Mouse (Mus musculus) neural tube, embryonic 15.5 days (tissue): ENCODE measurements around the gene Olfr351. TPM values are rescaled to one million over a fixed set of nuclear protein-coding genes. Genes with fewer than 3 reads are reported as not detected.

Source experiments
- ATAC-seq: fragments of 200-750 bp; cut with Nextera tagmentation; 2 replicates; pipeline ENCODE4 v1.8.0; 2017; ENCODE audit warnings: mild to moderate bottlenecking, moderate TSS enrichment, moderate library complexity; ENCODE audit not compliant: low FRiP score
- H3K27ac ChIP-seq: fragments of 300-500 bp; sonication (generic); replicated peaks from 2 replicates; pipeline ENCODE4 v1.5.1; 2015; ENCODE audit warnings: mild to moderate bottlenecking, inconsistent platforms
- H3K27me3 ChIP-seq: fragments of 300-500 bp; sonication (generic); replicated peaks from 2 replicates; pipeline ENCODE4 v1.6.1; 2015; ENCODE audit warnings: inconsistent platforms
- H3K36me3 ChIP-seq: fragments of 300-500 bp; sonication (generic); 2 replicates; pipeline ENCODE4 v1.6.1; 2015; ENCODE audit warnings: inconsistent platforms
- H3K4me1 ChIP-seq: fragments of 300-500 bp; sonication (generic); 2 replicates; pipeline ENCODE4 v1.6.1; 2015; ENCODE audit warnings: inconsistent platforms
- H3K4me2 ChIP-seq: fragments of 300-500 bp; sonication (generic); 2 replicates; pipeline ENCODE4 v1.6.1; 2015; ENCODE audit warnings: inconsistent platforms, mild to moderate bottlenecking, moderate library complexity
- H3K4me3 ChIP-seq: fragments of 300-500 bp; sonication (generic); replicated peaks from 2 replicates; pipeline ENCODE4 v1.5.1; 2015; ENCODE audit warnings: mild to moderate bottlenecking, inconsistent platforms
- H3K9ac ChIP-seq: fragments of 300-500 bp; sonication (generic); replicated peaks from 2 replicates; pipeline ENCODE4 v1.6.1; 2015; ENCODE audit warnings: mild to moderate bottlenecking, inconsistent platforms
- H3K9me3 ChIP-seq: fragments of 300-500 bp; sonication (generic); replicated peaks from 2 replicates; pipeline ENCODE4 v1.6.1; 2016; ENCODE audit warnings: inconsistent platforms
- WGBS: fragments of 180-500 bp; shearing (Covaris S2); methylation state at CpG from one replicate; pipeline ENCODE4 v1.1.7; 2015; ENCODE audit warnings: mixed read lengths; 5-methylcytosine and 5-hydroxymethylcytosine counted together
- polyA plus RNA-seq: library from polyadenylated mRNA; unstranded; fragments of >200 nt; fragmentation: Nextera tagmentation; extraction: Ambion mirVana; gene quantifications from 2 replicates; pipeline ENCODE4 v1.2.1, GENCODE M21; 2015

Gene Olfr351
- not detected in 2 replicates for polyA plus RNA-seq

- Histone ChIP-seq H3K4me3 (no peak within 1 kb of the TSS), H3K27me3 (no peaks in the 10 kb centered on the region), H3K36me3 (no peaks in the 10 kb centered on the region), H3K9ac (no peak within 1 kb of the TSS), H3K4me2 (no peak within 1 kb of the TSS), H3K4me1 (no peaks in the 10 kb centered on the region), H3K9me3 (peaks cover 13% of the 10 kb centered on the region; the same call in 1 of the 2 replicates), H3K27ac (no peak within 1 kb of the TSS)
- WGBS, result 81% methylated on average over 1 of the region's 1 CpGs
- no peak for ATAC-seq
These were observed at the start of gene Olfr351 for GRCm38 (mm10) chr2:36862560-36862959. Olfr351 (minus strand) TSS chr2:36862660.

DNA sequence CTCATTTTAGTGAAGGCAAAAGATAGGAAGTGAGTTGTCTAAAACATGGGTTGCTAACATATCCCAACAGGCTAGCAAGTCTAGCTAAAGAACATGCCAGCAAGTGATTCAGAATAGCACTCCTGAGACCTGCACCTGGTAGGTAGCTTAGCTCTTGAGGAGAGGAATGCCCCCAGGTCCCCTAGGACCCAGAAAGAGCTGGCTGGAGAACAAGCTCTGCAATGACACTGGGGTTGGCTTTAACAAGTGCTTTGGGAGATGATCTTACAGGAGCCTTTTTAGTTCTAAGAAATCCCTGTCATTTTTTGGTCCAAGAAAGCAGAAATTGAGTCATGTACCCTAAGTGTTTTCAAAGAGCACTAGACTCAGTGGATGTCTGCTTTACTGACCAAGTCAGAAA is 42.9 kb upstream of the Olfr351 start, which contains the start of gene Olfr354:
Olfr354 (plus strand) TSS at position 301 of the 400 bp plus-strand sequence.
- Histone ChIP-seq H3K9ac (no peak within 1 kb of the TSS), H3K4me1 (no peaks in the 10 kb centered on the region), H3K36me3 (no peaks in the 10 kb centered on the region), H3K27me3 (no peaks in the 10 kb centered on the region), H3K4me2 (no peak within 1 kb of the TSS), H3K9me3 (peaks cover 12% of the 10 kb centered on the region; the same call in 1 of the 2 replicates), H3K27ac (no peak within 1 kb of the TSS), H3K4me3 (no peak within 1 kb of the TSS)
- ATAC-seq, result no peak

- no peak overlapping the region for H3K27ac ChIP-seq
- H3K9me3 ChIP-seq, result peaks cover 25% of the 10 kb centered on the region; the same call in 1 of the 2 replicates
- H3K4me1 ChIP-seq, result no peaks in the 10 kb centered on the region
- ATAC-seq, result no peak
- no peak overlapping the region for H3K4me3 ChIP-seq
- no peak overlapping the region for H3K4me2 ChIP-seq
- no peak overlapping the region for H3K9ac ChIP-seq
- H3K27me3 ChIP-seq, result no peaks in the 10 kb centered on the region
- H3K36me3 ChIP-seq, result no peaks in the 10 kb centered on the region
These were observed 34.7 kb upstream of the Olfr351 start for GRCm38 (mm10) chr2:36897114-36897513.

- no peak for ATAC-seq
- Histone ChIP-seq H3K27ac (no peak within 1 kb of the TSS), H3K27me3 (no peaks in the 10 kb centered on the region), H3K9me3 (peaks cover 12% of the 10 kb centered on the region; the same call in 1 of the 2 replicates), H3K4me1 (no peaks in the 10 kb centered on the region), H3K36me3 (no peaks in the 10 kb centered on the region), H3K4me2 (no peak within 1 kb of the TSS), H3K9ac (no peak within 1 kb of the TSS), H3K4me3 (no peak within 1 kb of the TSS)
These were observed 30.4 kb upstream of the Olfr351 start, which contains the start of gene Olfr353 for GRCm38 (mm10) chr2:36892836-36893235. Olfr353 (minus strand) TSS chr2:36892936.

DNA sequence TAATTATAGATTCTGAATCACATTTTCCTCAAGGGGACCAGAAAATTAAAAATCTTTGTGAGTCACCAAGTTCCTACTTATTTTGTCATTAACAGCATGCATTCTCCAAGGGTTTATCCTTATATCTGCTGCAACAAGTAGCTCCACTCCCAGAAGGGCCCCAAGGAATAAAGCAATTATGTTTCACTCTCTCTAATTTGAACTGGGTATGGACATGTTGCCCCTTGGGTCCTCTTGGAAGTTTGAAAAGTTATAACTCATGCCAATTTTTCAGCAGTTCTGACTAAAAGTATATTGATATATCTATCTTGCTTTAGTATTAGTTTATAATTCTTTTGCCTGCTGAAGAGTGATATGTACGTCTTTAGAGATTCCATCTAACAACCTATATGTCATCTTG is 5.7 kb upstream of the Olfr351 start, which contains the start of gene Olfr352:
Olfr352 (plus strand) TSS at position 301 of the 400 bp plus-strand sequence.
- no peak within 1 kb of the TSS for H3K9ac ChIP-seq
- 87% methylated on average over 1 of the region's 1 CpGs for WGBS
- H3K4me3 ChIP-seq, result no peak within 1 kb of the TSS
- H3K36me3 ChIP-seq, result no peaks in the 10 kb centered on the region
- no peak for ATAC-seq
- H3K27ac ChIP-seq, result no peak within 1 kb of the TSS
- H3K9me3 ChIP-seq, result peaks cover 16% of the 10 kb centered on the region; the same call in 1 of the 2 replicates
- no peak within 1 kb of the TSS for H3K4me2 ChIP-seq
- no peaks in the 10 kb centered on the region for H3K4me1 ChIP-seq
- H3K27me3 ChIP-seq, result no peaks in the 10 kb centered on the region

DNA sequence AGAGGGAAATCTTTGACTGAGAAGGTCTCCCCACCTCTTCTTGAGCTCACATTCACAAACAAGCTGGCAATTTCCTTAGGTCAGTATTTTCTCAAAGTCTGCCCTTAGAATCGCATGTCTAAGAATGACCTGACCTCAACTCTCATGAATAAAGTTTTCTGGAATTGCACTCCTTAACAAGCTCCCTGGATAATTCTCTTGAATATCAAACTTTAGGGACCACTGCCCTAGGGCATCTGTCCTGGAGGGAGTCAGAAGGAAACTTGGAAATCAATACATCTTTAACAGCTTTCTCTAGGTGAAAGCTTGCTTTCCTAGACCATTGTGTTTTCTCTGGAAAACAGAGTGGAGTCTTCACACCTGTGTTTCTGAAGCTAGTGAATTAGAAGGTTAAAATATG is 16.4 kb downstream of the Olfr351 start, which contains the start of gene Olfr350:
Olfr350 (plus strand) TSS at position 301 of the 400 bp plus-strand sequence.
- Histone ChIP-seq H3K27me3 (no peaks in the 10 kb centered on the region), H3K4me1 (no peaks in the 10 kb centered on the region), H3K4me3 (no peak within 1 kb of the TSS), H3K27ac (no peak within 1 kb of the TSS), H3K36me3 (no peaks in the 10 kb centered on the region), H3K9me3 (0 out of 2 replicates have a peak, but pooled peaks cover 14% of the 10 kb centered on the region), H3K9ac (no peak within 1 kb of the TSS), H3K4me2 (no peak within 1 kb of the TSS)
- no peak for ATAC-seq
- WGBS, result 92% methylated on average over 1 of the region's 1 CpGs

DNA sequence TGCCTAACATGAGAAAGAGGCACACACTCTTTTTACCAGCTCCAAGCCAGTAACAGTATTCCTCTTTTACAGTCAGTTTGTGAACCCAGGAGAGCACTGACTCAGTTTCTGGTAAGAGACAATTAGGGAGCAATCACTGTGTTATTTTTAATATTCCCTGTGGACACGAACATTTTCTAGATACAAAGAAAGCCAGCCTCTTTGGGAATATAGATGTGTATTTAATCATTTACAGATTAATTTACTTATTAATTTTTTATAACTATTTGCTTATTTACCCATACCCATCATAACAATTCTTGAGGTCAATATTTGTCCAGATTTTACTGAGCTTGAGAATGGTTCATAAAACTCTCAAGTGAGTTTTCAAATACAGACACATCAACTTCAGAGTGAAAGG is 45.5 kb downstream of the Olfr351 start, which contains the start of gene Olfr3:
Olfr3 (minus strand) TSS at position 101 of the 400 bp plus-strand sequence.
- Histone ChIP-seq H3K27ac (no peak within 1 kb of the TSS), H3K9ac (no peak within 1 kb of the TSS), H3K4me3 (no peak within 1 kb of the TSS), H3K4me2 (no peak within 1 kb of the TSS), H3K9me3 (peaks cover 6% of the 10 kb centered on the region), H3K27me3 (no peaks in the 10 kb centered on the region), H3K36me3 (no peaks in the 10 kb centered on the region), H3K4me1 (no peaks in the 10 kb centered on the region)
- 73% methylated on average over 1 of the region's 1 CpGs for WGBS
- ATAC-seq, result no peak

Other genes with a start within 250 kb of the Olfr351 start
- not detected in 2 replicates for gene Olfr345, start 222.6 kb downstream of the Olfr351 start, polyA plus RNA-seq
- not detected in 2 replicates for gene Olfr346, start 176.9 kb downstream of the Olfr351 start, polyA plus RNA-seq
- not detected in 2 replicates for gene Olfr347, start 130.8 kb downstream of the Olfr351 start, polyA plus RNA-seq
- not detected in 2 replicates for gene Olfr348, start 78.4 kb downstream of the Olfr351 start, polyA plus RNA-seq
- not detected in 2 replicates for gene Olfr50, start 72.1 kb downstream of the Olfr351 start, polyA plus RNA-seq
- gene Olfr3, start 45.6 kb downstream of the Olfr351 start, polyA plus RNA-seq, result not detected in 2 replicates
- gene Olfr350, start 16.4 kb downstream of the Olfr351 start, polyA plus RNA-seq, result not detected in 2 replicates
- gene Olfr352, start 5.8 kb upstream of the Olfr351 start, polyA plus RNA-seq, result not detected in 2 replicates
- gene Olfr353, start 30.3 kb upstream of the Olfr351 start, polyA plus RNA-seq, result not detected in 2 replicates
- not detected in 2 replicates for gene Olfr354, start 43.0 kb upstream of the Olfr351 start, polyA plus RNA-seq
- not detected in 2 replicates for gene Olfr355, start 66.2 kb upstream of the Olfr351 start, polyA plus RNA-seq
- gene Olfr356, start 74.5 kb upstream of the Olfr351 start, polyA plus RNA-seq, result not detected in 2 replicates
- not detected in 2 replicates for gene Olfr357, start 131.2 kb upstream of the Olfr351 start, polyA plus RNA-seq
- not detected in 2 replicates for gene Olfr358, start 146.7 kb upstream of the Olfr351 start, polyA plus RNA-seq
- not detected in 2 replicates for gene Olfr360, start 203.1 kb upstream of the Olfr351 start, polyA plus RNA-seq
- gene Olfr361, start 226.6 kb upstream of the Olfr351 start, polyA plus RNA-seq, result not detected in 2 replicates